Mouse (Mus musculus): ENCODE measurements at regions not wholly inside any gene's neighbourhood (a gene's known extent, or its start where the extent isn't known, plus 50 kb on each side); places are given as distances from the start of the nearest gene placed in this dataset.

DNA sequence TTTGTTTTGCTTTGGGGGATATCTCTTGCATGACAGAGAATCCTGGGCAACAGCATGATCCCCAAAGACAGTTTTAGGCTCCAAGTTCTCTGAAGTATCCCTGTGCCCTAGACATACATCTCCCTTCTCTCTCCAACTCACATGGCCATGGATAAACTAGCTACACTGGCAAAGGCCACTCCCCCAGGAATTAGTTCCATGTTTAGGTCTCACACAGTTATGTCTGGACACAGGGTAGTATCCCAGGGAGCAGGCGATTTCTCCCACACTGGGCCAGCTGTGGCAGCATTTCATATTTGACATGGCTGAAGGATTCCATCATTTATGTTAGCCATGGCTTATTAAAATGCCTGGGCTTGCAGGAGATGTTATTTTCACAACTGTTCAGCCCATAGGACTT lies 102.5 kb upstream of the Rgma start:
- Histone ChIP-seq H3K36me3 (ENCODE audit: control insufficient read depth, insufficient read depth, low read length, poor library complexity, severe bottlenecking) (no peaks in the 10 kb centered on the region), H3K27me3 (ENCODE audit: control insufficient read depth, insufficient read depth, low read length, poor library complexity, severe bottlenecking) (no peaks in the 10 kb centered on the region), H3K4me3 (ENCODE audit: low read depth, low read length) (no peak overlapping the region), H3K9ac (ENCODE audit: low read depth, poor library complexity, severe bottlenecking) (no peak overlapping the region), H3K27ac (ENCODE audit: insufficient read depth, low read length) (no peak overlapping the region), H3K4me1 (ENCODE audit: control insufficient read depth, insufficient read depth, low read length) (peaks cover 1% of the 10 kb centered on the region), H3K9me3 (replicated peaks; ENCODE audit: control insufficient read depth, insufficient read depth, low read length, poor library complexity, severe bottlenecking) (no peaks in the 10 kb centered on the region)
- TF ChIP-seq EP300 (IDR thresholded peaks at IDR 0.05; ENCODE audit: insufficient read depth, low read depth, low read length) (no peak), CTCF (IDR thresholded peaks at IDR 0.05; ENCODE audit: low read depth, low read length) (no peak), POLR2A (IDR thresholded peaks at IDR 0.05; ENCODE audit: insufficient read depth, low read length) (no peak)

DNA sequence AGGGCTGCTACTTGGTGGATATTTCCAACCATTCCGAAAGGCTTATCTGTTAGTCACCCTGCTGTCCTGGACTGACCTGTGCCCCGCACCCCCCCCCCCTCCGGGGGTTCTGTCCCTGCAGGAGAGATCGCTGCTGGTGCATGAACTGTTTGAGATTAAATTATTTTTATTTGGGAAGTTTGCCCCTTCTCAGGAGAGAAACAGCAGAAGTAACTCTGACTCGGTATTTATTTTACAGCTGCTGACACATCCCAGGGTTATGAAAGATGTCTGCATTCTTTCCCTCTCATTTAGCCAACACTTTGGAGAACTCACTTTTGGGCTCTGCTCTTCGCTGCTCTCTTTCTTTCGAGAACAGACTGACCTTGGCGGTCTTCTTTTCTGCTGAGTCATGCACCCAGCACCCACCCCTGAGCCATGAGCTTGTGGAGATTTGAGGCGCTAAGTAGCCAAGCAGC lies 99.5 kb upstream of the Rgma start:
- H3K4me3 ChIP-seq (ENCODE audit: low read depth, low read length): no peak overlapping the region
- no peaks in the 10 kb centered on the region for H3K9me3 ChIP-seq (replicated peaks; ENCODE audit: control insufficient read depth, insufficient read depth, low read length, poor library complexity, severe bottlenecking)
- H3K9ac ChIP-seq (ENCODE audit: low read depth, poor library complexity, severe bottlenecking): no peak overlapping the region
- no peak overlapping the region for H3K27ac ChIP-seq (ENCODE audit: insufficient read depth, low read length)
- H3K4me1 ChIP-seq (ENCODE audit: control insufficient read depth, insufficient read depth, low read length): peaks cover 1% of the 10 kb centered on the region
- TF ChIP-seq POLR2A (IDR thresholded peaks at IDR 0.05; ENCODE audit: insufficient read depth, low read length): no peak
- no peak for TF ChIP-seq EP300 (IDR thresholded peaks at IDR 0.05; ENCODE audit: insufficient read depth, low read depth, low read length)
- no peak for TF ChIP-seq CTCF (IDR thresholded peaks at IDR 0.05; ENCODE audit: low read depth, low read length)
- H3K36me3 ChIP-seq (ENCODE audit: control insufficient read depth, insufficient read depth, low read length, poor library complexity, severe bottlenecking): no peaks in the 10 kb centered on the region
- H3K27me3 ChIP-seq (ENCODE audit: control insufficient read depth, insufficient read depth, low read length, poor library complexity, severe bottlenecking): no peaks in the 10 kb centered on the region

GRCm38 (mm10) chr7:73278616-73279015 lies 96.7 kb upstream of the Rgma start:
- H3K9ac ChIP-seq (ENCODE audit: low read depth, poor library complexity, severe bottlenecking): no peak overlapping the region
- TF ChIP-seq CTCF (IDR thresholded peaks at IDR 0.05; ENCODE audit: low read depth, low read length) (no peak), EP300 (IDR thresholded peaks at IDR 0.05; ENCODE audit: insufficient read depth, low read depth, low read length) (no peak), POLR2A (IDR thresholded peaks at IDR 0.05; ENCODE audit: insufficient read depth, low read length) (no peak)
- H3K4me3 ChIP-seq (ENCODE audit: low read depth, low read length): no peak overlapping the region
- no peaks in the 10 kb centered on the region for H3K9me3 ChIP-seq (replicated peaks; ENCODE audit: control insufficient read depth, insufficient read depth, low read length, poor library complexity, severe bottlenecking)
- no peaks in the 10 kb centered on the region for H3K27me3 ChIP-seq (ENCODE audit: control insufficient read depth, insufficient read depth, low read length, poor library complexity, severe bottlenecking)
- H3K27ac ChIP-seq (ENCODE audit: insufficient read depth, low read length): no peak overlapping the region
- peaks cover 1% of the 10 kb centered on the region for H3K4me1 ChIP-seq (ENCODE audit: control insufficient read depth, insufficient read depth, low read length)
- H3K36me3 ChIP-seq (ENCODE audit: control insufficient read depth, insufficient read depth, low read length, poor library complexity, severe bottlenecking): no peaks in the 10 kb centered on the region

- no peak overlapping the region for H3K4me3 ChIP-seq (ENCODE audit: low read depth, low read length)
- TF ChIP-seq POLR2A (IDR thresholded peaks at IDR 0.05; ENCODE audit: insufficient read depth, low read length) (no peak), EP300 (IDR thresholded peaks at IDR 0.05; ENCODE audit: insufficient read depth, low read depth, low read length) (no peak), CTCF (IDR thresholded peaks at IDR 0.05; ENCODE audit: low read depth, low read length) (no peak)
- H3K27me3 ChIP-seq (ENCODE audit: control insufficient read depth, insufficient read depth, low read length, poor library complexity, severe bottlenecking): no peaks in the 10 kb centered on the region
- no peak overlapping the region for H3K27ac ChIP-seq (ENCODE audit: insufficient read depth, low read length)
- H3K4me1 ChIP-seq (ENCODE audit: control insufficient read depth, insufficient read depth, low read length): peaks cover 1% of the 10 kb centered on the region
- H3K9ac ChIP-seq (ENCODE audit: low read depth, poor library complexity, severe bottlenecking): no peak overlapping the region
- no peaks in the 10 kb centered on the region for H3K36me3 ChIP-seq (ENCODE audit: control insufficient read depth, insufficient read depth, low read length, poor library complexity, severe bottlenecking)
- no peaks in the 10 kb centered on the region for H3K9me3 ChIP-seq (replicated peaks; ENCODE audit: control insufficient read depth, insufficient read depth, low read length, poor library complexity, severe bottlenecking)
Observed at GRCm38 (mm10) chr7:73279936-73280445, 95.3 kb upstream of the Rgma start.

- H3K27me3 ChIP-seq (ENCODE audit: control insufficient read depth, insufficient read depth, low read length, poor library complexity, severe bottlenecking): no peaks in the 10 kb centered on the region
- no peaks in the 10 kb centered on the region for H3K36me3 ChIP-seq (ENCODE audit: control insufficient read depth, insufficient read depth, low read length, poor library complexity, severe bottlenecking)
- no peak overlapping the region for H3K4me3 ChIP-seq (ENCODE audit: low read depth, low read length)
- no peaks in the 10 kb centered on the region for H3K9me3 ChIP-seq (replicated peaks; ENCODE audit: control insufficient read depth, insufficient read depth, low read length, poor library complexity, severe bottlenecking)
- H3K9ac ChIP-seq (ENCODE audit: low read depth, poor library complexity, severe bottlenecking): no peak overlapping the region
- no peak overlapping the region for H3K27ac ChIP-seq (ENCODE audit: insufficient read depth, low read length)
- TF ChIP-seq POLR2A (IDR thresholded peaks at IDR 0.05; ENCODE audit: insufficient read depth, low read length) (no peak), CTCF (IDR thresholded peaks at IDR 0.05; ENCODE audit: low read depth, low read length) (no peak), EP300 (IDR thresholded peaks at IDR 0.05; ENCODE audit: insufficient read depth, low read depth, low read length) (no peak)
- H3K4me1 ChIP-seq (ENCODE audit: control insufficient read depth, insufficient read depth, low read length): no peaks in the 10 kb centered on the region
Observed at GRCm38 (mm10) chr7:73286244-73286643, 89.1 kb upstream of the Rgma start.

DNA sequence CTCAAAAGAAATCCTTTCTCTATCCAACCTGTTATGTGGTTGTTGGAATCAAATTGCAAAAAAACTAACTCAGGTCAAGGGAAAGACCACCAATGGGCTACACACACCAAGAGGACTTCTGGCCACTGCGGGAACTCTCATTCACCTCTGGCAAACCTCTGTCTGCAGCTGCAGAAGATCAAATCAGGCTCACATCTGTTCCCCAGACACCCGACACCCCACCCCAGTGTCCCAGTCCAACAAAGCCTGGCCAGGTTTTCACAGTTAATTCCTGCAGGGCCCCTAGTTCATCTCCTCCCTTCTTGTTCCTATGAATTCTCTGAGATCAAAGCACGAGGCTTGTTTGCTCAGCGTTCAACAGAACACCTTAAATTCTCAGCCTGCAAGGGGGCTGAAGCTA lies 82.0 kb upstream of the Rgma start:
- Histone ChIP-seq H3K9me3 (replicated peaks; ENCODE audit: control insufficient read depth, insufficient read depth, low read length, poor library complexity, severe bottlenecking) (no peaks in the 10 kb centered on the region), H3K27me3 (ENCODE audit: control insufficient read depth, insufficient read depth, low read length, poor library complexity, severe bottlenecking) (no peaks in the 10 kb centered on the region), H3K4me1 (ENCODE audit: control insufficient read depth, insufficient read depth, low read length) (no peaks in the 10 kb centered on the region), H3K9ac (ENCODE audit: low read depth, poor library complexity, severe bottlenecking) (no peak overlapping the region), H3K27ac (ENCODE audit: insufficient read depth, low read length) (no peak overlapping the region), H3K4me3 (ENCODE audit: low read depth, low read length) (no peak overlapping the region), H3K36me3 (ENCODE audit: control insufficient read depth, insufficient read depth, low read length, poor library complexity, severe bottlenecking) (no peaks in the 10 kb centered on the region)
- TF ChIP-seq EP300 (IDR thresholded peaks at IDR 0.05; ENCODE audit: insufficient read depth, low read depth, low read length) (no peak), POLR2A (IDR thresholded peaks at IDR 0.05; ENCODE audit: insufficient read depth, low read length) (no peak), CTCF (IDR thresholded peaks at IDR 0.05; ENCODE audit: low read depth, low read length) (no peak)
